Mouse (Mus musculus): Measurements from ENCODE around the gene Tmem100.

The Tmem100 gene

GRCm38 (mm10) chr11:90013657-90014056 is 16.5 kb upstream of the Tmem100 start:
- DNase-seq (ENCODE audit: low spot score in 2 of 2), result no peak

DNA sequence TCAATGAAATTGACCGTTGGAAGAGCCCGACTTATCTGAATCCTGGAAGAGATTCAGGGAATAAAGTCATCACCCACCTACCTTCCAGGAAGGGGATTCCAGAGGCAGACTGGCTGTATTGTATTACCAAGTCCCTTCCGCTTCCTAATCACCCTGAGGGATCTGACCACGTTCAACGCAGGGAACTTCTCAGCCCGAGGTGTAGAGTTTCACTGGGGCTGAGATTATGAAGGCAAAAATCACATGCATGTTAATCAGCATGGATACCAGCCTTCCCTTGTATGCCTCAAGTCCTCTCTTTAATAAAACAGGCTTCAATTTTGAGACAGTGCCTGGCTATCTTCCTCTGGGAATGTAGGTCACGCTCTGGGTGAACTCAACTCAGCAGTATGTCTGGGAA is 14.9 kb upstream of the Tmem100 start:
- DNase-seq (ENCODE audit: low spot score in 2 of 2), result no peak

GRCm38 (mm10) chr11:90019161-90019560 is 11.0 kb upstream of the Tmem100 start:
- no peak for DNase-seq (ENCODE audit: low spot score in 2 of 2)

DNA sequence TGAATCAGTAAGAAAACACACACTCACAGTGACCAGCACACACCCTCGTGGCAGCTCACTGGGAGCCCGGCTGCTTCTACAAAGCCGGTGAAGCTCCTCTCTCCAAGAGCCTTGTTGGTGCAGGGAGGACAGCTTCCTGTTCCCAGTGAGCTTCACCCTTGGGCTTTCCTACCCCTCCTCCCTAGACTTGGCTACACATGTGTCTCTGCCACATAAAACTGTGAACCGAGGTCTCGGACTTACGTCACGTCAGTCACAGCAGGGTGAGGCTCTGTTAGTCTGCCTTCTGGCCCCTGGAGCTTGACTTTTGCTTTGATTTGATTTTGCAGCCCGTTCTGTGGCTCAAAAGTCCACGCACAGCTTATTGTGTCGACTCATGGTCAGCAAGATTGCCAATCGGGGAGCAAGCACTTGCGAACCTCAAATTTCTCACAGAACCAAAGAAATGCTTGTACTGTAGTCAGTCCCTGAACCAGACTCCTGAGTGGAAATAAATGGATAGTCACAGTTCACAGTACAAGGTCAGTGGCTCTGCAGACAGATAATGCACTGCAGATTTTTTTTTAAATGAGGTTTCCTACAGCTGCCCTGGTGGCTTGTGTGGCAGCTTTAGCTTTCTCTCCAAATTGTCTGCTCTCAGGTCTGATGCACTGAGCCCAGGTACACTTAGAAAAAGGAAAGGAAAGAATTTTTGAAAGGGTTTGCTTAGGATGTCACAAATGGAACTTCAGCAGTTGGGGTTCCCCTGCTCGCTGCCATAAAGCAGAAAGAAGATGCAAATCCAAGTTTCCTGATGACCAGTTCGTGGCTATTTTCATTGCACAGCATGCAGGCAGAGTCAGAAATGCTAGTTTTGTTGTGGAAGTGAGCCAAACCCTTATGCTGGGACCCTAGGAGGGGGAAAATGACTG is 4.0 kb upstream of the Tmem100 start:
- no peak for DNase-seq (ENCODE audit: low spot score in 2 of 2)

DNA sequence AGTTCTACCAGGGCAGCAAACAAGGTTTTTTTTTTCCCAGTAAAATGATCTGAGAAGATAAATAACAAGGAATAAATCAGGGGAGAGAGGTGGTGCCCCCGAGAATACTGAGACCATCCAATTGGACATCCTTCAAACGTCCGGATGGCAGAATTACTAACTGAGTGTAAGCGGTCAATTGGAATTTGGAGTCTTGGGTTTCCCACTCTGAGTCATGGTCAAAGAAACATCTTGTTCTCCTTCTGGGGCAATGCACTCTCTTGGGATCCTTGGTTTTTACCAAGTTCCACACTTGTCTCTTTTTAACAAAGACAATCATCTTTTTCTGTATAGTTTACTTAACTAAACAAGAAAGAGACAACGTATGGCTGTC is 3.4 kb upstream of the Tmem100 start:
- no peak for DNase-seq (ENCODE audit: low spot score in 2 of 2)

GRCm38 (mm10) chr11:90027216-90027615 is 2.9 kb upstream of the Tmem100 start:
- no peak for DNase-seq (ENCODE audit: low spot score in 2 of 2)

DNA sequence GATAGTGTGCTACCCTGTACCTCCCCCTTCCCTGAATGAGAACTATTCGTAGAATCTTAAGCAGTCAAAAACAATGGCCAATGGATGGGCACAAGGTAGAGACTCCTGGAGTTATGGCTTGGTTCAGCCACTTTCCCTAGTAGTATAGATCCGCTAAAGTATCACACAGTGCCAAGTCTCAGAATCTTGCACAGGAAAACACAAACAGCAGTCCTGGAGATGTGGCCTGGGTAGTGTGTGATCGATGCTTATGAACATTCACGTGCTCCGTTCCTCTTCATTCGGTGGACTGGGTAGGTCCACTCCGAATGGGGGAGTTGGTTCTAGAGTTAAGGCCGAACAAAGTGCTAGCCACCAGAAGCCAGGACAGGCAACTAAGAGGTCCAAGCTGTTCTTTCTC is 1.4 kb upstream of the Tmem100 start:
- no peak for DNase-seq (ENCODE audit: low spot score in 2 of 2)

DNA sequence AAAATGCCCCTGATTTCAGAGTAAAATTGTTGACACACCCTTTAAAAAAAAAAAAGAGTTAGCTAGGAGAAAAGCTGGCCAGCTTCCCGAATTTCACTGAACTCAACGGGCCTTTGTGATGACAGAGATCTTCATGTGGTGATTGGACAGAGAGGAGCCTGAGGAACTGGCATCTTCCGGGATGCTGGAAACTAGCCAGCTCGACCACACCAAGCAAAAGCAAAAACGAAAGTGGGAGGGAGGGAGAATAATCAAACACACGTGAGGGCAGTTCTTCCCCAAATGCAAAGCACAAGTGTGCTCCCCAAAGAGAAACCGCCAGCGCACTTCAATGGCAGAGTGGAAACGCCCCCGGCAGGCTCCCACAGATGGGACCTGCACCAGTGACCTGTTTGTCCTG is 794 bp upstream of the Tmem100 start:
- no peak for DNase-seq (ENCODE audit: low spot score in 2 of 2)

- DNase-seq (ENCODE audit: low spot score in 2 of 2), result peak in 1 of 2 experiments; percentile 39
Measured at GRCm38 (mm10) chr11:90030557-90030956, 409 bp downstream of the Tmem100 start.

DNA sequence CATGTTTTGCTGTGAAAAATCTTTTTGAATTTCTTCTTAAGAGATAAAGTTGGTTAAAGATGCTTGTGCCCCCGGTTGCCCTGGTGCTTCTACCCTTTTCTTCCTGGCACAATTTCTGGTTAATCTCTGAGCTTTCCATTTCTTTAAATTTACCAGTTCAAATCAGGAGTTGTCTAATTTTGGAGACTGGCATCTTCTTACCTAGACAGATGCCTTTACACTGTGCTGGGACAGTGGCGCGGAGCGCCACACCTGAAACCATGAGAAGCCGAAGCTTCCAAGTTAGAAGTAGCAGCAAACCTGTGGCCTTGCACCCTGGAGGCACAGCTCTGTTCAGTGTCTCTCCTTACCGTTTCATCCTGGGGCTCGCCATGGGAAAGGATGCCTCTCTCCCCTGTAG is 928 bp downstream of the Tmem100 start:
- no peak for DNase-seq (ENCODE audit: low spot score in 2 of 2)

DNA sequence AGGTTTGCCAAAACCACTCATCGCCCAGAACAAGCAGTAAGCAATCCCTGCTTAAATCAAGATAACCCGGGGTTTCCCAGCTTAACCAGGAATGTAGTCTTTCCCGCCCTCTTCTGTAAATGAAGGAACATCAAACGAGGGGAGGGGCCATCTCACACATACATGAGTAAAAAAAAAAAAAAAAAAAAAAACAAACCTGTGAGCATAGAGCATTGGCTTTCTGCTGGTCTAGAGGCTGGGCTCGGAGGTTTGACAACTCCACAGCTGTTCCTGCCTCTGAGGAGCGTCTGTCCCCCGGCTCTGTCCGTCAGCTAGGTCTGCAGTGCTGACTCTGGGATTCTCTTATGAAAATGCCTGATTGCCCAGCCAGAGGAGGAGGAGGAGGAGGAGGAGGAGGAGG is 2.7 kb downstream of the Tmem100 start:
- DNase-seq (ENCODE audit: low spot score in 2 of 2), result no peak

DNA sequence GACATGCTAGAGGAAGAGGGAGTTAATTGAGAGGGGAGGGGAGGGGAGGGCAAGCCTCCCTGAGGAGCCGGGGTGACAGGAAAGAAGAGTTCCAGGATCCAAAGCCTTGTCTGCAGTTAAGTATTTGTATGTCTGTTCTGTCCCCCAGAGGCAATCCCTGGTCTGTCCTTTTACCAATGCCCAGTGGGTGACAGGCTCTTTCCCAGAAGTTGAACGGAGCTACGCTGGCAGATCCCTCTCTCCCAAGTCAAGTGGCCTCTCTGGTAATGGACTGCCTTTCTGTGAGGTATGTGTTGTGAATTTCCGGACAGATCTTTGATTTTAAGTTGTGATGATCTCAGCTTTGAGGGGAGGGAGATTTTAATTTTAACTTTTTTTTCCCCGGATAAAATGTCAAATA is 3.3 kb downstream of the Tmem100 start:
- no peak for DNase-seq (ENCODE audit: low spot score in 2 of 2)

GRCm38 (mm10) chr11:90034646-90035045 is 4.5 kb downstream of the Tmem100 start:
- DNase-seq (ENCODE audit: low spot score in 2 of 2), result no peak

DNA sequence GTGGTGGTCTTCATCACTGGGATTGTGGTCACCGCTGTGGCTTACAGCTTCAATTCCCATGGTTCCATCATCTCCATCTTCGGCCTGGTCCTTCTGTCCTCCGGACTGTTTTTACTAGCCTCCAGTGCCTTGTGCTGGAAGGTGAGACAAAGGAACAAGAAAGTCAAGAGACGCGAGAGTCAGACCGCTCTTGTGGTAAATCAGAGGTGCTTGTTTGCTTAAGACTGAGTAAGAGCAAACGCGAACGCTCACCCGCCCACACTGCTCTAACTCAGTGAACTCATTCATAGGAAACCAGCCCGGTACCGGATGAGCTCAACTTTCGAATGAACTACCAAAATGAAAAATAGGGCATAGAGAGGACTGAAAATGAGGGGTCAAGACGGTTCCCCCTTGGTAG is 5.4 kb downstream of the Tmem100 start:
- DNase-seq (ENCODE audit: low spot score in 2 of 2), result no peak

- no peak for DNase-seq (ENCODE audit: low spot score in 2 of 2)
Measured at GRCm38 (mm10) chr11:90036416-90036815, 6.3 kb downstream of the Tmem100 start.

- no peak for DNase-seq (ENCODE audit: low spot score in 2 of 2)
Measured at GRCm38 (mm10) chr11:90038022-90038421, 7.9 kb downstream of the Tmem100 start.

DNA sequence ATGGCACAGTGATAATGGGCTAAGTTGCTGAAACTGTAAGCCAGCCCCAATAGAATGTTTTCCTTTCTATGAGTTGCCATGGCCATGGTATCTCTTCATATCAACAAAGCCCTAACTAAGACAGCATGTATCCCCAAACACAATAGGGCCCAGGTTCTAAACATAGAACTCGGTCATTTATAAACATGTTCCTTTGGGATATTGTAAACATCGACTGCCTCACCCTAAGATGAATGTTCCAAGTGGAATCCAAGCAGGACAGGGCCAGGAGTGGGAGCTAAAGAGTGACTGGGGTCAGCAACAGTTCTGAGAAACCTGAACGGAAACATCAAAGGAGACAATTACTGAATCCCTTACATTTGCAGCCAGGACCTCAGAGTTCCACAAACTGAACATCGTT is 14.3 kb downstream of the Tmem100 start:
- DNase-seq (ENCODE audit: low spot score in 2 of 2), result no peak

GRCm38 (mm10) chr11:90046211-90046610 is 16.1 kb downstream of the Tmem100 start:
- DNase-seq (ENCODE audit: low spot score in 2 of 2), result no peak

- no peak for DNase-seq (ENCODE audit: low spot score in 2 of 2)
Measured at GRCm38 (mm10) chr11:90047271-90047670, 17.1 kb downstream of the Tmem100 start.

- DNase-seq (ENCODE audit: low spot score in 2 of 2), result no peak
Measured at GRCm38 (mm10) chr11:90050016-90050415, 19.9 kb downstream of the Tmem100 start.

DNA sequence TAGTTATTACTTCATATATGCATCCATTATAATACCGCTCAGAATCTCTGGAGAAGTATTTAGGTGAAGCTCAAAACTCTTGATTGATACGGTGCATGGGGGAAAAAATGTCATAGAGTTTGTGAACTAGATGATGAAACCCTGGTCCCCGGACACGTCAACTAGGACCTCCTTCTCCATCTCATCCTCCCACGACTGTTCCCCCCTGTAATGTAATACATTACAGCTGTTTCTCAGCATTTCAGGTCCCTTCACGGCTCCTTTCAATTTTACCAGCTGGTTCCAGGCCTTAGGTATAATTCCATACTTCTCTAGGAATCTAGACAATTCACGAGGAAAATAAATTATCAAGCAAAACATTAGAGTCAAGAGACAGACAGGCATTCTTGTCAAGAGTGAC is 22.6 kb downstream of the Tmem100 start:
- no peak for DNase-seq (ENCODE audit: low spot score in 2 of 2)

DNA sequence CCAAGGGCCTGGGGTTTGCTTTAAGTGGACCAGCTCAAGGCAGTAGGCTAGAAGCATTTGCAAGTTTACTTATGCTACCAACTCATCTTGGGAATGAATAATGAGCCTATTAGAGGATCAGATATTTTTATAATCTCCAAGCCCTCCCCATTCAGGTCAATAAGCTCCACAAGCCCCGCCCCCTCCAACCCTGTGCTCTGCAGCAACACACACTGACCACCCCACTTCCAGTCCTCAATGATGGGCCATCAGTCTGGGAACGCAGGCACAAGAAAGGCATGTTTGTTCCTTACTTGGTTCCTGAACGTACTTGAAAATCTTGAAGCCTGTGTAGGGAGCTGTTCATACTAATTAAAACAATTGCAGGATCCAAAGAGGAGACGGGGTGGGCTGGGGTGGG is 23.7 kb downstream of the Tmem100 start:
- DNase-seq (ENCODE audit: low spot score in 2 of 2), result no peak

- no peak for DNase-seq (ENCODE audit: low spot score in 2 of 2)
Measured at GRCm38 (mm10) chr11:90054401-90054800, 24.3 kb downstream of the Tmem100 start.

GRCm38 (mm10) chr11:90057070-90057469 is 26.9 kb downstream of the Tmem100 start:
- DNase-seq (ENCODE audit: low spot score in 2 of 2), result no peak

Measured in frontal cortex, postnatal 14 days (tissue).